Mouse (Mus musculus) kidney, adult 8-10 months (tissue): ENCODE results near the gene Lyl1.

ENCODE experiments used
- DNase-seq, 2 experiments: peaks; one replicate each; pipeline ENCODE4 v3.0.0; 2022

Gene Lyl1

DNA sequence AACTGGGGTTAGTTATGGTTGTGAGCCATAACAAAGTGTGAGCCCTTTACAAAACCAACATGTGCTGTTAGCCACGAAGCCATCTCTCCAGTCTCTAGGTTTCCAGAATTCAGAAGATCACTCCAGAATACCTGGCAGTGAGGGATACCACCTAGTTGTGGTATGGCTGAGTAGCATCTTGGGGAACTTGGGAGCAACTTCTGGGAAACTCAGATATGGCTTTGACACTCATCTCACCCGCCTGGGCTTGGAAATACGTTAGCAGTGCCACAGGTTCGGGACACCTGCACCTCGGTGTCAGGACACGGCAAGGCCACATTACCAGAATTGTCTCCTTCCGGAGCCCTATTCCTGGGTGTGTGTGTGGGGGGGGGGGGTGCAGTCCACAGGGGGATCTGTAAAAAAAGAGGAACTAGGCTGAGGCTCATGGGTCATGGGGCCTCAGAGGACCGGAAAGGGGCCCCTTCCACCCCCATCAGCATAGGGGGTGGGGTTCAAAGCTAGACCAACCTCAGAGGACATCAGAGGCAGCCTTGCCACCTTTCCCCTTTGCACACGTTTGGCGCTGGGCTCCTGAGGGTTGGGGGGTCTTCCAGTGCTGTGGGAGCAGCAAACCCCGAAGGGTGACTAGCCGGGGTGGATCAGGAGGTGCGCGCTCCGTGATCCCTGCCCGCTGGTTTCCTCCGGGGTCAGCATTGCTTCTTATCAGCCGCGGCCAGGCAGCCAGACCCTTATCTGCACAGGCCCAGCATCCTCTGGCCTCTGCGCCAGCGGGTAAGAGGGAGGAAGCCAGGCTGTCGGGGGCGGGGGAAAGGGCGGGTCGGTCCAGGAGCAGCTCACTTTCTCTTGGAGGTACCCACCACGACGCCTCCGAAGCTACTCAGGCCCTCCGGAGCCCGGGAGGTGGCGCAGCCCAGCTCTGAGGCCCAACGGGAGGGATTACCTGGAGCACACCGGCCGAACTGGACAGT, at the start of gene Lyl1:
TSS of gene Lyl1 (plus strand) at position 517 of the 971 bp plus-strand sequence.
- DNase-seq = peak in 1 of 2 experiments; percentile 66

DNA sequence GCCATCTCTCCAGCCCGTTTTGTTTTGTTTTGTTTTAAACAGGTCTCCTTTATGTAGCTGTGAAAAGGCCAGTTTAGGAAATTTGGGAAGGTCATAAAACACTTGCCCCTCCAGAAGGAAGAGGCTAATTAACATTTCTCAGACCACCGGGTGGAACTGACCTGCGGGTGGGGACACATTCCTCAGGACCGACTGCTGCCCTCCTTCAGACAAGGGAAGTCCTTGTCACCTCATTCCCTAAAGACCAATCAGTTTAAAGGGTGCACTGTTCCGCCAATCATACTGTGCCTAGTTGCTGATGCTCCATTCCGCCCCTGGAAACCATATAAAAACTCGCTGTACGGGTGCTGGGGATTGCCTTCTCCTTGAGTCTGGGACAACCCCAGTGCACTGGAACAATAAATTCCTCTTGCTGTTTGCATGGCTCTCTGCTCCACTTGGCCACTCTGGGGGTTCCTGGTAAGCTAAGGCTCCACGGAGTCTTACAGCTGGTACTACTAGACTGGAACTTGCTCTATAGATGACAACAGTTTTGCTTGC, 48.1 kb upstream of the Lyl1 start:
- no peak for DNase-seq

DNA sequence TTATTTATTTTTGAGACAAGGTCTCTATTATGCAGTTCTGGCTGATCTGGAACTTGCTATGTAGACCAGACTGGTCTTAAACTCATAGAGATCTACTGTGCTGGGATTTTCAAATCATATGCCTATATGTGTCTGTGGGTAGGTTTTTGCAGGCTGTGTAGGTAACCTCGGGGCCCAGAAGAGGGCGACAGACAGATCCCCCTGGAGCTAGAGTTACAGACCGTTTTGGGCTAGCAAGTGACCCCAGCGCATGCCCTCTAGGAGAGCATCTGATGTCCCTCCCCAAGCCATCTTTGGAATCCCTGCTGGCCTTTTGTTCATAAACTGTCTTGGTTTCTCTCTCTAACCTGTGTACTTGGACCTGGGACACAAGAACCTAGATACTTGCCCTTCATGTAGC, 46.7 kb upstream of the Lyl1 start:
- DNase-seq = no peak

DNA sequence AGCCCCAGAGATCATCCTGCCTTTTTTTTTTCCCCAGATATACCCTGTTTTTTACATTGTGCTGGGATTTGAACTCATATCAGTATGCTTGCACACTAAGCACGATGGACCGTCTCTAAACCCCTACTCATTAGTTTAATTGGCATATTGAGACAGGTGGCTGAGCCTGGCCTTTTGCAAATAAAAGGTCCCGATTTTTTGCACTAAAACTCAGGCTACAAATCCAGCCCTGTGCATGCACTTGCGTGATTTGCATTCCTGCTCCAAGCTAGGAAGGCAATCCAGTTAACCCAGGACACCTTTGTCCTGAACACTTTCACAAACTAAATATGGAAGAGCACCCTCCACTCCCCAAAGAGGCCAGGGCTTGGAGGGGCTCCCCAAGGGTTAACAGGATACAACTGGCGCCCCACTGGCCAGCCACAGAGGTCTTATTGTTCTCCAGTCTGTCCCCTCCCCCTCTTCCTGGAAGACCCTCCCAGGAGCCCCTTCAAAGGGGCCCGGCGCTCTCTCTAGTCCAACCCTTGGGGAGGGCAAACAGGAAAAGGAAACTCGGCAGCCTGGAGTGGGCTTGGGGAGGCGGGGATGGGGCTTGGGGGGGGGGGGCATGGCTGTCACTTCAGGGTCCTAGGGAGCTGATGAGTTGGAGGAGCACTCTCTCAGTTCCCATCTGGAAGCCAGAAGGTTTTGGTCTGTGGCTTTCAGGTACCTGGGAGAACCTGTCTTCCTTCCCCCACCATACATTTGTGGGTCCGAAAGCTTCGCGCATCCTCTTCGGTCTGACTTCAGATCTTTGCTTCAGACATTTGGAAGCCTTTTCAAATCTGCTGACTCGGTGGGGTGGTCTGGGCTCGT, 45.7 kb upstream of the Lyl1 start:
- no peak for DNase-seq

DNA sequence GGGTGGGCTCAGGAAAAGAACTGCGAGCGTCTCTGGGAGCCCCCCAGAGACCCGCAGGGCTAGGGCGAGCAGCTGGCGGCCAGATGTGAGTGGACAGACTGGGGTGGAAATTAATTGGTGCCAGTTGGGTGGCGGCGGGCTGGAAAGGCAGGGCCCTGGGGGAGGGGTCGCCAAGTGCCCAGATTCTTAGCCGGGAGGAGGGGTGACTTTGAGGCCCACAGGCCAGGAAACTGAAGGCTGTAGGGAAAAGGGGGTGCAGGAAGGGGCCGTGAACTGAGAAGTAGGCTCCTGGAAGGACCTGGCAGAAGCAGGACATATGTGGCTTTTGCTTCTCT, 45.1 kb upstream of the Lyl1 start:
- no peak for DNase-seq

DNA sequence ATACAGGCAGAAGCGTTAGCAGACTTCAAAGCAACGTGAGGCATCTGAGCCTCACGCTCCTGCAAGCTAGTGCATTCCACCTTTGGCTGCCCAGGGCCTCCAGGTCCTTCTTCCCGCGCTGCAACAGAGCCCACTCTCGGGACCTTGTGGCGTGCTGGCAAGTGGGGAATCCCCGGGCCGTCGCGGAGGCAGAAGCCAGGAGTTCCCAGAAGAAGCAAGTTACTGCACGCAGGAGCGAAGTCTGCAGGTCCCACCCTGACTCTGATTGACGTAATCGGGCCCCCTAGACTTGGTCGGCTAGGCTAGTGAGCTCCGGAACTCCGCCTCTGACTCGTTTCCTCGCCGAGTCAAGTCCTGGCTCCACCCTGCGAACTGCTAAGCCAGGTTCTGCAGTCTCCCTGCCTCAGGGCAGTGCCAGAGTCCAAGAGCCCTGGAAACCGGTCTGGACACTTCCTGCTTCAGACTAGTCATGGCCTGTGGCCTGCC, 44.6 kb upstream of the Lyl1 start:
- peak; percentile 91 to 92 for DNase-seq

DNA sequence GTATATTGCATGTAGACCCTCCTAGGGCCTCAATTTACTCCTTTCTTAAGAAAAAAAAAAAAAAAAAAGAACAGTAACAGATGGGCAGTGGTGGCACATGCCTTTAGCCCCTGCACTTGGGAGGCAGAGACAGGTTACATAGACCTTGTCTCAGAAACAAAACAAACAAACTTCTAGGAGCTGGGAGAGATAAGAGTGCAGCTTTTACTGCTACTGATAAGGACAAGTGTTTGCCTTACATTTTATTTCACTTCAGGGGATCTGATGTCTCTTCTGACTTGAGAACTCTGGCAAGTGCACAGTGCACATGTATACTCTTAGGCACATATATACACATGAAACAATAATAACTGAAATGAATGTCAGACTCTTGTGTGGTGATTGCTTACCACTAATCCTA, 44.1 kb upstream of the Lyl1 start:
- no peak for DNase-seq

DNA sequence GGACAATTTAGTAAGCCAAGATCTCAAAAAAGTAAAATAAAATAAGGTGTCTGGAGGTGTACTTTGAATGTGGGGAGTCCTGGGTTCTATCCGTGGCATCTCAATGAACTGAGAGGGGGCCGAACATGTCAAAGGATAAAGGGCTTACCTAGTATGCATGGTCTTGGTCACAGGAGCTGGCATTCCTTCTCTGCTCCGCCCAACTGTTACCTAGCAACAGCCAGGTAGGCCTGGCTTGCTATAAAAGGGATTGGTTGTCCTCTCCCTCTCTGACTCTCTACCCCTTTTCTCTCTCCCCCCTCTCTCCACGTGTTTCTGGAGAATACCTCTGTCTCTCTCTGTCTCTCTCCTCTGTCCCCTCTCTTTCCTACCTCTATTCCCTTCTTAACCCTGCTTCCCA, 43.6 kb upstream of the Lyl1 start:
- peak in 1 of 2 experiments; percentile 56 for DNase-seq

DNA sequence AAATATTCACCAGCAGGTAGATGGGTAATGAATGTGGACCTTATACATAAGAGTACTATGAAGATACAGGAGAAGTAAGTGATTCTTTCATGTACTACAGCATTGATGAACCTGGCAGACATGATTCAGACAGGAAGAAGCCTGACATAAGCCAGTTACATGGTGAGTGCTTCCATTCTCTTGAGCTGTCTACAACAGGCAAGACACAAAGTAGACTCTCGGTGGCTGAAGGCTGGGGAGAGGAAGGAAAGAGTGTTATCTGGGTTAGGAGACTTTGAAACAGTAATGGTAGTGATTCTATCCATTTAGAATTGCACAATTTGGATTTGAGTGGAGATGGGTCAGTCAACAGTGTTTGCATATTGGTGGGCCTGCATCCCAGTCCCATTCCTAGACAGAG, 42.3 kb upstream of the Lyl1 start:
- no peak for DNase-seq

DNA sequence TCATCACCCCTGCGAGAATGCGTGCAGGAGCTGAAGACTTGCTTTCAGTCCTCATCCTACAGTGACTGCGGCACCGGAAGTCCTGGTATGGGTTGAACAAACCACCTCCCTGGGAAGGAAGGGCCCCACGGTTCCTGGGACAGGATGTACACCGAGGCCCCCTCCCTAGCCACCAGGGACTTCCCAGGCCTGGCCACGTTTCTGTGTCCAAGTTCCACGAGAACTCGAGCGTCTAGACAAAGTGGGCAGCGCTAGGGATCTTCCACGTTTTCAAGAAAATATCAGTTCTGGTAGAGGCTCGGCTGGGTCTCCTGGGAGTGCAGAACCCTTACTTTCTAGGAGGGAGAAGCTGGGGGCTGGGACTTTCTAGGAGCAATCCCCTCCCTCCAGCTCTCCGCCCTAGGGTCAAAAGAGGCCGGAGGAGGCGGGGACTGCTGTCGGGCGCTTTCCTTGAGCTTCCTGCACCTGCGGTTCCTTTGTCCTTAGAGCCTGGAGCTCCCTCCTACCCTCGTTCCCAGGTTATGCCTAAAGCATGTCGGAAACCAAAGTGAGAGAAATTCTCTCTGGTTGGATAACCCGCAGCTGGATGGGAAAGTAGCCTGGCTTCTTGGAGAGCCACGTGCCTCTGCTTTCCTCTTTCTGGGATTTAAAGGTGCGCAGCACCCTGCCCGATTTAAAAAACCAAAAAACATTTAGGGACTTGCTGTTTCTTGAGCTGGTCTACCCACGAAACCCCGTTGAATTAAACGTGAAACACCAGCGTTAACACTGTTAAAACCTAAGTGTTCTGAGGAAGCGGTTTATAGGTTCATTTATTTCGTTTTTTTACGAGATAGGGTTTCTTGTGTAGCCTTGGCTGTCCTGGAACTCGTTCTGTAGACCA, 41.1 kb upstream of the Lyl1 start:
- DNase-seq = peak; percentile 71 to 73

DNA sequence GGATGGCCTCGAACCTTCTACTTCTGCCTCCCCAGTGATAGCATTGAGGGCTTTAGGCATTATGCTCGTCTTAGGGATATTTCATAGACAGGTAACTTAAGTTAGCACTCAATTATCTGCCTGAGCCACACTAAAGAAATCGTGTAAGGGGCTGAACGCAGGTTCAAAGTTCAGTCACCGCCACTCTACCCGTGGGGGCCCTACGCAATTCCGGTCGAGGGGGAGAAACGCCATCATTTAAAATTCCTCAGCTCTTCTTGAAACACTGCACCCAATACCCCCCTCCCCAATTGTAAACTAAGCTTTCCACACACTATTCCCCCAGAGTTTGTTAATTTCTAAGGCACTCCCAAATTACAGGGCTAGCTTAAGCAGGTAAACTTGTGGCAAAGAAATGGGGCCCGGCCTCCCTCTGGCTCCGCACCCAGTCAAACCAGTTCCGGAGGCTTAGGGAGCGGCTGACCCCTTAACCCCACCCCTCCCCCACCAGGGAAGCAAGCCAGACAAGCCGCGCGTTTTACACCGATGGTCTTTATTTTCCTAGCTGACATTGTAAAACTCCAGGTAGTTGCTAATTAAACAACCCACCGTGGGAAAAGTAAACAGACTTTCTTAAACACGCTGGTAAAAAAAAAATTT, 40.3 kb upstream of the Lyl1 start:
- peak; percentile 71 to 73 for DNase-seq

DNA sequence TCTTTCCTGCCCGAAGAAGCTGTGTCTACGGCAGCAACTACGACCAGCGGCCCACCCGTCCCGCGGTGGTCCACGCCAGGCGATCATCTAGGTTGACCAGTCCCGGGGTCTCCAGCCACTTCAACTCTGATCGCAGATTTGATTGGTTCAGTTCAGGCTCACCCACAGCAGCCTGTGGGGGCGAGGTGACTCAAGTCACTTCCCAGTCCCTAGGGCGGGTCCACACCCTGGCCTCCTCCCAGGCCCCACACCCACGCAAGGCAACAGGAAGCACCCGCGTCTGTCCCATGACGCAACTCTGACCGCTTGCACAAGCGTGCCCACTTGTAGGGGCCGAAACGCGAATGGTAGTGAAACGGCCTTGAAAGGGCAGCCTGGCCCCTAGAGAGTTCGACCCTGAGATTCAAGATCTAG, 39.8 kb upstream of the Lyl1 start:
- peak; percentile 84 to 85 for DNase-seq

DNA sequence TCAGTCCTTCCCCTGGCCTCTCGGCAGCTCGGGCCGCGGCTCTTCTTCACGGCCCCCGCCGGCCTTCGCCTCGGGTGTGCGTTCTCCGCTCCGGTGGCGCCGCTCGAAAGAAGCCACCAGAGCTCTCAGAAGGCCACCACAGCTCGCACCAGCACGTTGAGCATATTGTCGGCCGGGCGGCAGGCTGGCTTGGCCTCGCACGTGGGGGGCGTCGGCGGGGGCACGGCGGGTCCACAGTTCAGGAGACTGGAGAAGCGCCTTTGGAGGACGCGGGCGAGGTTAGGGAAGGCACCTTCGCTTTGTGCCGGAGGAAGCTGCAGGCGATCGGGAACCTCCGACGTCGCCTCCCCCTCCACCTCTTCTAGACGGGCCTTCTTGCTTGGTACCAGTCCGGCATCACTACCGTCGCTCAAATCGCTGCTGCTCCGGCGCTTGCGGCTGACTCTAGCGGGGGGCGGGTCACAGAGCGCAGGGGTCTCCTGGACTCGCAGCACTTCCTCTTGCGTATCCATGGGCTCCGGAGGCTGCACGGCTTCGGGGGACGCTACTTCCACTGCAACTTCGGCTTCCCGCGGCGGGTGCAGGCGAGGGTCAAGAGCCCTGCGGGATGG, 39.2 kb upstream of the Lyl1 start:
- peak in 1 of 2 experiments; percentile 43 for DNase-seq

DNA sequence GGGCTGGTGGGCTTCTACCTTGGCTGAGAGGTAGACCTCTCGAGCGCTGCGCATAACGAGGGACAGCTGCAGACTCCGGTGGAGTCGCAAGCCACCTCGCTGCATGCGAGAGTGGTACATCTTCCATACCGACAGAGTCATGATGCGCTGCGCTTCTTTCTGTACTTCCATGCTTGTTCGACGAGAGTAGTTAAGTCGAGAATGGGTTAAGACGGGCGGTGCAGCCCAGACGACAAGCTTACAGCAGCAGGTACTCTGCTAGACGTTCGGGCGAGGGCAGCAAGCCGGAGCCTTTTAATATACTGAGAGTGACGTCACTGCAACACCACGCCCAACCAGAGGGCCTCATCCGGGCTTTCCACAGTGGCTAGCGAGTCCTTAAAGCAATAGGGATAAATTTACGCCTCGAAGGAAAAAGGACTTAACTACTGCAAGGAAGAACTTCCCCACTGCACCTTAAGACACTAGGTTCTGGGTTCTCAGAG, 38.6 kb upstream of the Lyl1 start, which contains the start of gene Ier2:
TSS of gene Ier2 (minus strand) at position 272 of the 485 bp plus-strand sequence.
- DNase-seq = peak; percentile 96 to 97

DNA sequence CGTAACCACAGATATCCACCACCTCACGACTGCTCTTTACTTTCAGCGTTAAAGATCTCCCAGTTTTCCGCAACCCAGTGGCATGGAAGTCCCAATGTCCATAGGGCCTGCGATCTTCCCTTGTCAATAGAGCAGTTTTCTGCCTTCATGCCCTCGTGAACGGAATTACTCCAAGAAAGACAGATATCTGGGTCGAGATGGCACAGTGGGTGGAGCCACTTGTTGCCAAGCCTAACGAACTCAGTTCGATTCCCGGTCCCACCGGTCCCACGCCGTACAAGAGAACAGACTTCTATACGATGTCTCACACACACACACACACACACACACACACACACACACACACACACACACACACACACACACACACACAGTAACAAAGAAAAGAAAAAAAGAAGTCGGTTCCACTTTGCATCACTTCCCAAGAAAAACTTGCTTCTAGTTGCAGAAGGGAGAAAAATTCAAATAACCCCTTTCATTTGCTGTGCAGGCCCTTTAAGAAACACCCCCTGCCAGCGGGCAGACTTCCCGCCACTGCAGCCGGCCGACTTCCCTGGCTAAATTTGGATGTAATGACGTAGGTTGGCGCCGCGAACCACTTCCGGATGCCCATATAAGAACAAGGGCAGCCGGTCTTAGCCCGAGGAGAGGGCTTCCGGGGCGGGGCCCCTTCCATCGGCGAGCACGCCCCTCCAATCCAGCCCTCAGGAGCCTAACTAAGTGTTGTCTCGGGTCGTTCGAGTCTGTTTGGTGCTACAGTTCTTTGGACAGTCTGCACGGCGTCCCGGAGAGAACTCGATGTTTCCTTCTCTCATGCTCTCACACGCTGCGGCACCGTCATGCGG, 37.6 kb upstream of the Lyl1 start:
- DNase-seq = peak; percentile 98

DNA sequence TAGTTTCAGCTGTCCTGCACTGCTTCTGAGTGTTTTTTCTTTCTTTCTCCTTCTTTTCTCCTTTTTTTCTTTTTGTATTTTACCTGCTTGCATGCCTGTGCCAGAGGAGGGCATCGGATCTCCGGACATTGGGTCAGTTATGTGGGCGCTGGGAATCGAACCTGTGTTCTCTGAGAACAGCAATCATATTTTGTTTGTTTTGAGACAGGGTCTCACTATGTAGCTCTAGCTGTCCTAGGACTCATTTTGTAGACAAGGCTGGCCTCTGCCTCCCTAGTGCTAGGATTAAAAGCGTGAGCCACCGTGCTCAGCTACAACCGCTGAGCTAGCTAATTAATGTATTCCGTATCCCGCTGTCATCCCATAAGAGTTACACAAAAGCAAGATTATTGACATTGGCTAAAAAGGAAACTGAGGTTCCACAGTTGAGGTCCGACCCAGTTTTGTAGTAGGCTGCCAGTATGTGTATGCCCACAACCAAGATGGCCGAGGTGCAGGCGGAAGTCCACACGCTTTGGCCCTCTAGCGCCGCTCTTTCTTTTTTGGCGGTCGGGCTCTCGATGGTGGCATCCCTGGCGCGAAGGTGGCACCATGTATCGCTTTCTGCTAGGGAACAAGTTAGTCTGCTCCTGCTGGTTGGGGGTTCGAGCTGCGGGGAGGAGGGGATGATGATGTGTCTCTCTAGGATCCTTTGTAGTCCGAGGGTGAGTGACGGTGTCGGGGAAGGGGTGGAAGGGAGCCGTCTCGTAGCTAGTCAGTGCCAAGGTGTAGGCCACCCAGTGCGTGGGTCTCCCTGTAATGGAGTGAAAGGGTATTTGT, 36.5 kb upstream of the Lyl1 start:
- DNase-seq = peak; percentile 77 to 79

DNA sequence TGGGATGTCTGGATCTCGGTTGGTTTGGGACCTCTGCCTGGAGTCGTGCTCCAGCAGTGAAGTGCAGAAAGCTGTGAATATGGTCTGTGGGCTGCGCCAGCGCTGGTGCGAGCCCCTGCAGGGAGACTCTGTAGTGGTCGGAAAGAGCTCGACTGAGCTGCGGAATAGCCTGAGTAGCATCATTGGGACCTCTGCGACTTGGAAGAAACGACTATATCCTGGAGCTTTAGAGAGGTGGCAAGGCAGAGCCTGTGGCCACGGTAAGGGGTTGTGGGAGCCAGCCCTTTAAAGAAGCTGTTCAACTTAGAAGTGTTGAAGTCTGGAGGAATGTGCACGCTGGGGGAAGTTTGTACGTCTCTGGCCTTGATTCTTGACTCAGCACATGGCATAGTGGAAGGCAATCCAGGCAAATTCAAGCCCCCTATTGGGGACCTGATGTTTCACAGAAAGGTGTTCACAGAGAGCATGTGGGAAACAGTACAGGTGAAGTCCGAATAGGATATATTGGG, 35.8 kb upstream of the Lyl1 start:
- DNase-seq = no peak

DNA sequence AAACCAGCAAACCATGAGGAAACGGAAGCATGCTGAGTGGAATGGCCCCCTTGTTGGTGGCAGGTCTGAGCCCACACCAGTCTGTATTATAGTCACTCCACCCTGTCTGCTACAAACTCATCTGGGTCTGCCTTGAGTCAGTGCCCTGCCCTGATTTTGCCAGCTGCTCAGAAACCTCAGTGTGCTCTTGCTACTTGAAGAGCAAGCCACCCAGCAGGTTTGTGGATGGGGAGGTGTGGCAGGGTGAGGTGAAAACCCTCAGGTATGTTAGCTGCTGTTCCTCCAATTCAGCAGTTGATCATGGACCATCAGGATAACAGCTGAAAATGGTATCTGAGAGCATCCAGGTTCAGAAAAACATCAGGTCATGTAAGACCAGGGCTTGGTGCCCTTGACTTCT, 33.2 kb upstream of the Lyl1 start:
- no peak for DNase-seq
